Mouse (Mus musculus) kidney, postnatal 25 days (tissue): ENCODE data around the gene Adgrb3.
A peak's percentile ranks its signal among the peaks of the same experiment; 100 is the strongest.

Experiments used
- DNase-seq, 2 experiments: peaks; one replicate each; pipeline ENCODE4 v3.0.0; 2021; ENCODE audit warnings: mixed read lengths in 2 of 2

Gene Adgrb3

DNA sequence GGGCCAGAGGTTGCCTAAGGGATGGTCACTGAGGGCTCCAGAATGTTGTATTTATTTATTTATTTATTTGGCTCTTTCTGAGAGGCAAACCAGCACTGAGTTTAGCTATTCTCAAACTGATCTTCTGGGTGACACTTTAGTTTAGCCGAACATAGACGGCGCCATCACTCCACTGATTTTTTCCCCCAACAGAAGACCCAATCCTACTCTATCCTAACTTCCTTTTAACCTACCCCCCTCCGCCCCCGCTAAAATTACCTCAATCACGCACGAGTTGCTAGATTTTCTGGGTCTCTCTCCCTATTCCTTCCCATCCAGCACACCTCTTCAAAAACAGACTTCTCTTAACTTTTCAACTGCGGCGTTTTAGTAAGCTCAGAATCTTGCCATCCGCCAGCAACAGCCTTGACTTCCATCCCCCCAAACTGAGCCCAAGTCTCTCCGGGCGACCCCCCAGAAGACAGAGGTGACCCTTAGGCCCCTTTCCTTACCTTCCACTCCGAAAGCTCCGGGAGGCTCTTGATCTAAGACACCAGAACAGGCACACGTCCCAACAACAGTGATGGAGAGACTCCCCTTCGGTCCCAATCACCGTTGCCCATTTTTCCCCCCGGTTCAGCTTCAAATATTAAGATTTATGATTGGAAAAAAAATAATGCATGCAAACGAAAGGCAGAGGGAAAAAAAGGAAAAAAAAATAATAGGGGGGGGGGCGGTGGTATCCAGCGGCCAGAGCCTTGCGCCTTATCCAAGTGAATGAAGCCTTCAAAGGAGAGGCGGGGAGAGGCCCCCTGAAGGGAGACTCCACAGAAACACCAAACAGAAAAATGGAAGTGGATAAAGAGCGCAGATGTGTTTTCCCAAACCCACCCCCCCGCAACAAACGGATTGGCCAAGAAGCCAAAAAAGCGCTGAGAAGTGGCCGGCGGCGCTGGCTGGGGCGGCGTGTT lies at the start of gene Adgrb3:
TSS of gene Adgrb3 (minus strand) at position 737 of the 950 bp plus-strand sequence.
- DNase-seq = no peak

DNA sequence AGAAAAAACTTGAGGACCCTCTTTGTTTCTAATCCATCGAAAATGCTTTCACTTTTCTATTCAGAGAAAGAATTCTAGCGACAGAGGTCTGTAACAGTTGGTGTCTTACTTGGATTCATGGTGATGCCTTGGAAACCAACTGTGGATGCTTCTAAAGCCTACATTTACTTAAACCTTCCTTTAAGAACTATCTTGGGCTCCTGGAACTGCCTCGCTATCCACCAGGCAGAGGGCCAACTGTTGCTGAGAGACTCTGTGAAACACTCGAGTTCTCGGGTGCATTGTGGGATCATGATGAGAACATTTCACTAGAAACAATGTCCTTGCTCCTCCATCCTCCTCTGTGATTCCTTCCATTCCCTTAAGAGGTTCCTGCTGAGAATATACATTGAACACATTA lies 48.0 kb upstream of the Adgrb3 start:
- DNase-seq = no peak

DNA sequence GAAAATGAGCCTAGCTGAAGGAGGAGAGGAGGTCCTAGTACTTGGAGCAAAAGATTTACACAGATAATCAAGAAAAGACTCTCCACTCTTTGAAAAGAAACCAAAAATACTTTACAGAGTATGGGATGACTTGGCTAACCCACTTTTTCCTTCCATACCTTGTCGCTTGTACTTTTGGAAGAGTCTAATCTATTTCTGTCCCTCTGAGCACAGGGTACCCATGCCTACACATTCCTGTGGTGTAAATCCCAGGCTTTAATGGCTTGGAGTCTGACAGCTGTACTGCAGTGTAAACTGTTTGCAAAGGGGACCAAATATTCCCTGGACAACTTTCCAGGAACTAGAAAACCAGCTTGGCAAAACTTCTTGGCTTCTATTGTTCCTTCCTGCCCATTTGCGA lies 28.0 kb upstream of the Adgrb3 start:
- DNase-seq = no peak

DNA sequence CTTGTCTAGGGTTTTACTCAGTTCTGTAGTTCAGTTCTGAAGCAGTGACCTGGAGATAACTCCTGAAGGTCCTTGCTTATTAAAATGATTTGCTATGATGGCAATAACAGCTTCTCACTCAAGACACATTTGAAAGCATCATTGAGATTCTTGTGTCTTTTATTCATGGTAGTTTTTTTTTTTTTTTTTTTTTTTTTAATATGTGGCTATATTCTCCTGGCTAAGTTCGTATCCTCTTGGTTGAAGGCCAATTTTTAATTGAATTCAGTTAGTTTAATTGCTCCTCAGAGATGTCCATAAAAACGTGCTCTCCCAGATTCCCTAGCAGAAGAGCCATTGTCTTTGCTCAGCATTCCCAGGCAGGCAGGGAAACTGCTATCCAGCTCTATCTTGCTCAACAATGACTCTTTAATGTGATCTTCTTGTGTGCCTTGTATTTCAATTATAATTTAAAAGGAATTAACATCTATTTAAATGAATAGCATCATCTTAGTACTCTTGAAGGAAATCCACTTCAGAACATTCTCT lies 25.0 kb upstream of the Adgrb3 start:
- DNase-seq = no peak

DNA sequence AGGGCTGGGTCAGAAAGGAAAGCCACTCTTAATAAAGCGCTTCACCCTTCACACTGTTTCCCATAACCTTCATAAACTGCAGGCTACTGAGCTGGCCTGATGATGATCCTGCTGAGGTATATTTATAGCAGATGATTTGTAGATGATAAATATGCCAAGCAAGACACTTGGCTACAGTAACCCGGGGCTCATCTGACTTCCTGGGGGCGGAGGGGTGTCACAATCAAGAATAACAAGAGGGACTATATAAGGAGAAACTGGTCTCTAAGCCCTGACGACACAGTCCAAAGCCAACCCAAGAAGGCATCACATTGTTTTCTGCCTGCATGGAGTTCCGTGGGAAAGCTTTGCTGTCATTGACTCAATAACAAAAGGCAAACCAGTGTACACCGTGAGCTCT lies 2.8 kb upstream of the Adgrb3 start:
- no peak for DNase-seq

DNA sequence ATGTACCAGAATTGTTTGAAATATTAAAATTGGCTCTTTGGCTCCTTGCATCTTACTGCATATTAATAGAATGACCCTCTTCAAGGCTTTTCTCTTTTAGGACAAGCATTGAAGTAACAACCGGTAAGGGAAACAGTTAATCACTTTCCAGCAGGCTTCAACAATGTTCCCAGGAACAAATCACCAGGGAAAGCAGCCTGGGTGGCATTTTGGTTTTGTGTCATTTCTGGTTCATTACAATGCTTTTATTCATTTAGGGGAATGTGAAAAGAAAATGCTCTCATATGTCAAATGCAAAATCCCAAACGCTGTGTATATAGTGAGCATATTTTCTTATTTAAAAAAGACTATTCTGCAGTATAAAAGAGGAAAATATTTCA lies 2.0 kb upstream of the Adgrb3 start:
- DNase-seq = no peak

DNA sequence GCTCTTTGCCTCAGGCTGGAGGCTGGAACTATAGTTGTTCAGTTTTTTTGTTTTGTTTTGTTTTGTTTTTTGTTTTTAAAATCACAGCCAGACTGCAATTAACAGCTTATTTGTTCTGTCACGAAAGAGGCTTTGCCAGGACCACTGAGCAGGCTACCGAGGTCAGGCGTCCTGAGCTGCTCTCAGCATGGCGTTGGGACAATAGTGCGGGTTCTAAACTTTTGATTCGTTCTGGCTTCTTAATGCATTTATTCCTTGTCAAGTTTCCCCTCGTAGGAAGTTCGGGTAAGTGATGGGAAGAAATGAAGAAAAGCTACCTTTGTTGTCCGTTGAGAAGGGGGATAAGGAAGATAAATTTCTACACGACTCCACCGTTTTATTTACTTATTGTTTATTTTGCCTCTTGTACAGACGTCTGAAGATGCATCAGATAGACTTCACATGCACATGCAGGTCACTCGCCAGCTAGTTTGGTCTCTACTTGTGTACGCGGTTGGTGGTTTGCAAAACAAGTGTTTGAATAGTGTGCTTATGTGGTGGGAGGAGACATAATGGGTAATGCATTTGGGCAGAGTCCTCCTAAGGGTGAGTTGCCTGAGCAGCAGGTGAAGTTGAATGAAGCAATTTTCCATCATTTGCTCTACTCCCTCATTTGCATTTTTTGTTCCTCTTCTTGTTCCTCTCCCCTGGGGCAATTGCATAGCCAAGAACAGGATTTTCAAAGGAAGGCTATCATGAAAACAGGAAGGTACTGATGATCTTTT lies 1.4 kb upstream of the Adgrb3 start:
- DNase-seq = no peak

DNA sequence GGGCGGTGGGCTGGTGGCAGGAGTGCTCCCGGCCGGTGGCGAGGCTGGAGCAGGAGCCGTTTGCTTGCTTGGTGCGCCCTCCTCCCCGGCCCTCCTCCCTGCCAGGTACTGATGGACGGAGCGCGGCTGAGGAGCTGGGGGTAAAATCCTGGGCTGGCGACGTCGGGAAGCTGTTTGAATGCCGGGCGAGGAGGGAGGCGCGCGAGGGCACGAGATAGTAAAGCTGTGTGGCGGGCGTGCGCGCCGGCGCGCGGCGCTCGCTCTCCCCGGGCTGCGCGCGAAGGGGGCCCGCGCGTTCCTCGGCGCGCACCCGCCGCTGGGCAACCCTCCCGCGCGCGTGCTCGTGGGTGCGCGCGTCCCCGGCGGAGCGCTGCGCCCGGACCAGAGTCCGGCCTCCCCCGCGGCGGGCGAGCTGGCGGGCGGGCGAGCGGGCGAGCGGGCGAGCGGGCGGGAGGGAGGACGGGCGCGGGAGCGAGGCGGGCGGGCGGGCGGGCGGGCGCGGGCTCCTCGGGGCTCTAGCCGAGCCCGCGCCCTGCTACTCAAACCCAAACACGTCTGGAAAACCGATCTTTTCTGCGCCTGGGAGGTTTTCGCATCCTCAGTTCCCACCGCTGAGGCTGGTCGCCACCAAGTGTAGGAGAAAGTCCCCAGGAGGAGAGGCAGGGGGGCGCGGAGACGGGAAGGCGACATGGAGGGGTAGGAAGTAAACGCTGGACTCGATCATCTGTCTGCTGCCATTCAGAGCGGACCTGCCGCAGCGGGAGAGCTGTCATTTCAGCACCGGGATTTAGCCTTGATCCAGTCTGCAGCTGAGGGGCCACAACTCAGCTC lies 629 bp upstream of the Adgrb3 start:
- DNase-seq = peak; percentile 16 to 46

DNA sequence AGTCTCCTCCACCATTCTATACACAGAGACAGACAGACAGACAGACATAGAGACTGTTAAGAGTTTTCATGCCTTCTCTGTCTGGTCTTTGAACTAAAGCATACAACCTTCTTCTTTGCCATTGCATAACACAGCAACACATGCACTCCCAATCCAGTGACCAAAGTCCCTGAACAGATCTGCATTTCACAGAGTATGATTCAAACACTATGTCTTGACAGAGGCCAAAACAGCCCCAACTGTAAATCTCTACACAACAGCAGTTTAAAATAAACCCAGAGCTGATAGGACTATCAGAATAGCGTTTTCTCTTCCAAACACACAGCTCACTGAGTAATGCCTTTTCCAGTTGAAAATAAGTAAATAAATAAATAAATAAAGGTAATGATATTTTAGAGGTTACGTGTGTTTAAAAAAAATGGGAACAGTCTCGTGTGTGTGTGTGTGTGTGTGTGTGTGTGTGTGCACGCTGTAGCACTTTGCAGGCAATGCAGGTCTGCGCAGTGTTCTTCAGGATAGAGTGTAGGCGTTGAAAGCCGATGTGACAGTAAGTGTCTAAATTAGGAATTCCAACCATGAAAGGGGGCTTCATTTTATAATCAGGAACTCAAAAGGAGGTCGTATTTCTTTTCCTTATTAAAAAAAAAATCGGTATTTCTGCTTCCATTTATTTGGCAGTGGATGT lies 1.3 kb downstream of the Adgrb3 start:
- no peak for DNase-seq

DNA sequence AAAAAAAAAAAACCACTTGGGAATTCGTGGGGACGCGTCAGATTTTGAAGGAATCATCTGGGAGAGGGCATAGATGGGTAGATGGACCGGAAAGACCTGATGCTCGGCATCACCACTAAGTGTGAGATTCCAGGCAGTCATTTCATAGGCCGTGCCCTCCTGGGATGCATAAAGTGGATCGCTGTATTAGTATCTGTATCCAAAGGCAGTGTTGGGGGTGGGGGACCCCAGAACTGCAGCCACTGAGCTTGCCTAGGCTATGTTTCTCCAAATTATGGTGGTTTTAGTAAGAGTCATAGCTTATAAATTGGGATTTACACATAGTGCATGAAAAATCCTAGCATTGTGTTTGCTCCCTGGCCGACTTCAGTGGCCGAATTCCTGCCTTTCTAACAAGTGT lies 2.1 kb downstream of the Adgrb3 start:
- DNase-seq = no peak

DNA sequence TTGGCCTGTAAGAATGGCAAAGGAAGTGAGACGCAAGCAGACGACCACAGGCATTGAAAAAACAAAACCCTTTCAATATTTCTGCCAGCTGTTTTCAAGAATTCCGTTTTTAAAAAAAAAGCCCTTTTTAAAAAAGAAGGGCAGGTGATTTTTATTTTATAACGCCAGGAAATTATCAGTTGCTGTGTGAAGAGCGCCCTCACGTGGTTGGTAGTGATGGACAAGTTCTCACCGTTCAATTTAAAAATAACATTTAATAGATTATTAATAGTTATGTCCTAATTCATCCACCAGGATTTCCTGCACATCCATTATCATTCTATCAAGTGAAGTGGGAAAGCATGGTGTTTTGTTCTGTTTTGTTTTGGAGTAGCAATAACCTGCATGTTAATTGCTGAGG lies 2.7 kb downstream of the Adgrb3 start:
- DNase-seq = peak in 1 of 2 experiments; percentile 43

DNA sequence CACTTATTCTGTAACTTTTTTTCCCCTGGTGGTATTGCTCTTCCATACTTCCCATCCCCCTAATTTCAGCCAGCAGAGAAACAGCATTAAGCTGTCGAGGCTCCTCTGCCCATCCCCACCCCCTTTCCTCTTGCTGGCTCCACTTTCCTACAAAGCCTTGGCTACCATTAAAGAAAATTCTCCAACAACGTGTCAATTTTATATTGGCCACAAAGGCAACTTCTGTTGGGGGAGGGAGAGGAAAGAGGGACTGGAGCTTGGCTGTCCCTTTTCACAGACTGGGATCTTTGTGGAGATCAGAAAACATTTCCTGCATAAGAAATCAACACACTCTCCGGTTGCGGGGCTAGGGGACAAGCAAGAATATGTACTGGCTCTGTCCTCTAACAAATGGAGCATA lies 4.9 kb downstream of the Adgrb3 start:
- DNase-seq = no peak

DNA sequence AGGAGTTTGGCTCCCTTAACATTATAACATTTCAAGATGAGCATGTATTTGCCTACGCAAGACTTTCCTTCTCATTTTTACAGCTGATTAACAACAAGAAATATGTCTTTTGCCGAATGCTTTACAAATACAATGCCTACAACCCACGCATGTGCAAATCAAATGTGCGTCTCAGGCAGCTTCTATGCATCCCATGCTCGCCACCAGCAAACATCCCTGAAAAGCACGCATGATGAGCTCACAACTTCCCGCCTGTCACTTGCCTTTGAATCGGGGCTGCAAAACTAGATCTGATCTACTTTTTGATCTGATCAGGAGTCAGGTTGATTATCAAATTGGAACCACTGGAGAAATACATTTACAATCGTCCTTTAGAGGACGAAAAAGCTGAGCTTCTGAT lies 5.5 kb downstream of the Adgrb3 start:
- DNase-seq = no peak

DNA sequence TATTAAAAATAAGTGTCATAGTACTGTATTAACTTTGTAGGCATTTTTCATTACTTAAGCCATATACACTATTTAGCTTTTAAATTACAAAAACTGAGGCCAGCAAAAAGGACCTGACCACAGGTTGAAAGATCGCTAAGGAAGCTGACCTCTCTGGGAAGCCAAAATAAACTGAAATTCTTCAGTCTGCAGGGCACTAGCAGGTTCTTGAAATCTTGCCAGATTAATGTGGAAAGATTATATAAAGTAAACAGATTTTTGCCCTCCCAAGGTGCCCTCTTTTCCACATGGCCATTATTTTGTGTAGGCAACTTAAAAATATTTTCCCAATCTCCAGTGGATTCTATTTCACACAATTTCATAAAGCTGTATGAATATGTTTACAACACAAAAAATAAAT lies 14.0 kb downstream of the Adgrb3 start:
- no peak for DNase-seq

DNA sequence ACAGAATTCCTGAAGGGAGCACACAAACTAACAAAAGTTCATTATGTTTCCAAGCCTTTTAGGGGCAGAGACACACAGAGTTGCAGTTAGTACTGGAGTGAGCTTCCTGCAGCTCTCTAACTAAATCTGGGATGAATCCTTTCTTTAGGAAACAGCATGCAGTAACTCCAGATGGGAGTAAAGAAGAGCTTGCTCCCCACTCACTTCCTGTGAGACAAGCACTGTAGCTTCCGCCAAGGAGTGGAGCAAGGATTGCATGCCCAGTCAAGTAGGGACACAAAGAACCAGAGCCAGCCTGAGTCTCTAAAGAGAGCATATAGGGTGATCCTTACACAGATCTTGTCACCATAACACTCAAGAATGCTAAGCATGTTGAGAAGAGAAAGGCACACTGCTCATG lies 50.7 kb downstream of the Adgrb3 start:
- DNase-seq = no peak

DNA sequence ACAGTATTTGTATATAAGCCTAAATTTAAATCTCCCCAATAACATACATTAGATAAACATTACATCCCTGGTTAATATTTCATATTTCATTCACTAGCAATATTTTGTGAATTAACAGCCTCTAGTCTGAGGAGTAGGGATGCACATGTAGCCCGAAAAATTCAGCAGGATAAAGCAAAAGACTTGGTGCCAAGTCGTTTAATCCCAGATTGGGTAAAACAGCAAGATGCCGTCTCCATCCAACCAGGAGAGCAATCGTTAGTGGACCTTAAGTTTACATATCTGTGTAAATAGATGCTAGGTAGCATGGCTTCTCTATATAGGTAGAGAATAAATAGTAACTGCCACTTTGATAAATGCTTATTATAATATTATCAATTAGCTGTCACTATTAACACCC lies 52.0 kb downstream of the Adgrb3 start:
- no peak for DNase-seq

DNA sequence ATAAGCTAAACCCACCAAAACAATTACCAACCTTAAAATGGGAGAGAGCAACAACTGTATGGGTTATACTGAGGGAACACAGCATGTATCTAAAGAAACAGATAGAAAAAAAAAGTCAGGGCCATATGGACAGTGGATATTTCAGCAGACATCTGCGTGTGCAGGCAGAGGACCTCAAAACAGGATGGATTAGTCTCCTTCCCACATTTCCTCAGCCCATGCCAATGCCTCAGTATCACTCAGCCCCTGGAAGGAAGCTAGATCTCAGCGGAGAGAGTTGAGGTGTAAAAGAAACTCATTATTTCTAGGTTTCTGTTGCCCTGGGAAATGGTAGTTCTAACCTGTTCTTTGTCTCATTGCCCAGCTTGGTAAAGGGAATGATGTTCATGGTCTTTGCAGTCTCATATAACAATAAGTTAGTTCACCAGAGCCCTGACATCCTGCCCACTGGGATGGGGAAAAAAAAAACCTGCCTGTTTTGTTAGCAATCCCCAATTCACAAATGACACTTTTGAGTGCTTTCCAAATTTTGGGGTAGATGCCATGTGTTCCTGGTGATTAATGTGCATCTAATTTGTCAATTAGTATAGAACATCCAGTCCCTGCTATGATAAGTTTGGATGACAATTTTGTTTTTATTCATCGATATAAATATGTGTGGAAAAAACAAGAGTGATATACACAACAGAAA lies 53.9 kb downstream of the Adgrb3 start:
- no peak for DNase-seq

DNA sequence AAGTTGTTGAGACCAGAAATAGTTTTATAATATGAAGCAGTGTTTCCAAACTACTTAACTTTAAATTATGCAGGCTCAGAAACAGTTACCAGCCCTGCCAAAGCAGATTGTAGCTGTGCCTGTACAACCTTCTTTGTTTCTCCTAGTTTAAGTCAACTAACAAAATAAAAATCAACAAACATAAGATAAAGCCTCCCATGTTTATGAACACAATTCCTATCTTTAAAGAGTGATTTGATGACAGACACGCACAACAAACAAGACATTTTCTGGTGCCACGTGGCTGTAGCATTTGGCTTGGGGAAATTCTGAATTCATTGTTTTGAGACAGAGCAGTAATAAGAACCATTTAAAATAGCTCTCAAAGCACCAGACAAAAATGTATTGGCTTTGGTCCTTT lies 60.5 kb downstream of the Adgrb3 start:
- DNase-seq = no peak

DNA sequence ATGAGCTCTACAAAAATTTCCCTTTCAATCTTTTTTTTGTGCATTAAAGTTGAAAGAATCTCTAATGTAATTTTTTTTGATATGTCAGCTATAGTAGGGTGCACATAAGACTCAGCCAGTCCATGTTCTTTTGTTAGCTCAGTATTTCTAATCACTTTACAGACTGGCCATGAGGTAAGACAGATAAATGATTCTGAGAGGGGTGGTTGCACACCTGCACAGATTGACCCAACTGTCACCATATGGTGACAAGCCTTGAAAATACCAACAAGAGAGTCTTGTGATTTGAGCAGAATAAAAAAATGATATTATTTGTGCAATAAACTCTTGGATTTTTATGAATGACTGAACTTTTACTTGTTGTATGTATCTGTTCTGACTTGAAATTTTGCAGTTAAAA lies 74.2 kb downstream of the Adgrb3 start:
- no peak for DNase-seq

DNA sequence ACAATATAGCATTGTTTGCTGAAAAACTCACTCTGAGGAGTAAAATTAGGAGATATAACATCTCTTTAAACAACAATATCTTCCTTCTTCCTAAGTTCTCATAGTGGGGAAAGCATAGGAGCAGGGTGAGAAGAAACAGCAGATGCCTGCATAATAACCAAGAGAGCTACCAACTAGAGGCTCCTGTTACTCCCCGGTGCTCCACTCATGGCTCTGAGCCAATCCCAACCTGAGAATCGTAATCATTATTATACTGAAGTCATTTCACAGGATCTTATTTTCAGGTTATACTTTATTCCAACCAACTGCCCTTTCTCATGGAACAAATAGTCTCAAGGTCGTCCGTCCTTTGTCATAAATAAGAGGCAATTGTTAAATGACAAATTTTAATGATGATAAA lies 75.0 kb downstream of the Adgrb3 start:
- no peak for DNase-seq

DNA sequence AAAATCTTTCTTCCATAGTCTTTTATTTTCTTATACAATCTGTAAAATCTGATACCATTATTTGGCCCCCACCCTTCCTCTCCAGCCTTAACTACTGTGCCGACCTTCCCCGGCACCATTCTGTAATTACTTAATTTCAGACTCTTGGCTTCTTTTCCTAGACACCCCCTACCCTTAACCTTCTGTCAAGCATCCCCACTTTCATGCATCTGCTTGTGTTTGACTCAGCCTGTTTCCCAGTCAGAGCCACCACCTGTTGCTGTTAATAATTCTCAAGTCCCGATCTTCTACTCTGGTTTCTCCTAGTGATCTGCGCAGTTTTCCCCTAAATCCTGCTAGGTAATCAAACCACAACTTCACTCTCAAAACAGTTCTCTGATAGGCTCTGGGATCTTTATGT lies 83.9 kb downstream of the Adgrb3 start:
- no peak for DNase-seq

DNA sequence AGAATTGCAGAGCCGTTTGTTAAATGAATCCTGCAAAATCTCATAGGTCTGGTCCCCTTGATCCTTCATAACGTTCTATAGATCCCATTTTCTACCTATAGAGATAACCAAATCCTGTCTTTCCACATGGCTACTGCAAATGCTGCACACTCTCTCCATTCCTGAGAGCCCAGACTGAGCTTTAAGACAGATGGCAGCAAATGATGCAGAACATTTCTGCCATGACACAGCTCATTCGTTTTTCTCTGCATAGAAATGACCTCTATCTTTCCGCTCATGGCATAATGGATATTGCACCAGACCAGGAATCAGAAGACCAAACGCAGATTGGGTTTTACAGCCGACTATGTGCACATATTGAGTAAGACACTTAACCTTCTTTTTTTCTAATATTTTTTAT lies 84.8 kb downstream of the Adgrb3 start:
- no peak for DNase-seq
